Mouse (Mus musculus) c-Kit-positive CD71-positive TER-119-negative erythroid progenitor cells, embryonic 14.5 days (primary cell): Measurements from ENCODE around the gene Tmem33.

ENCODE experiments used
- DNase-seq: peaks from one replicate; pipeline ENCODE4 v3.0.0-alpha.2; 2013; ENCODE audit warnings: low read depth

Gene Tmem33

DNA sequence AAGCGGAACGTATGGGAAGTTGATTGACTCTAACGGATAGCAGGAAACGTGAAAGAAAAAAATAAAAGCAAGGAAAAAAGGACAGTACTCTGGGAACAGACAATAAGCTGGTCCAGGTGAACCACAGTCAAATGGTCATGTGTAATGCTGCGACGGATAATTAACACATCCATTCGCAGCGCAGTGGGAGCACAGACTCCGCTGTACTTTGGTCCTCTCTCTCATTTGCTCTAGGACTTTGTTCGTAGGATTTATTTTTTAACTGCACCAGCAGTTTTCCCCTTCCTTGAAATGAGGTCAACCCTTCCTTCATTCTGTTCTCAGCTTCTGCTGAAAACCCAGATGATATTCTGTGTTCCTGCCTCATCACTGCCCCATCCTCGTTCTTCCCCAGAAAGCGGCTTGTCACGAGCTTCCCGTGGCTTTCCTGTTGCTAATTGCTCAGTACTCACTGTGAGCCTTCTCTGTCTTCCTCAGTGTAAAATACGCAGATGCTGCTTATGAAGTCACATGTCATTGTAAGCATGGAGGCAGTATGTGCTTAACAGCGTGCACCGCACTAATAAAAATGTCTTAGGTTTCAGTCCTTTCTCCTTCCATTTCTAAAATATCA, 61.4 kb downstream of the Tmem33 start:
- no peak for DNase-seq

DNA sequence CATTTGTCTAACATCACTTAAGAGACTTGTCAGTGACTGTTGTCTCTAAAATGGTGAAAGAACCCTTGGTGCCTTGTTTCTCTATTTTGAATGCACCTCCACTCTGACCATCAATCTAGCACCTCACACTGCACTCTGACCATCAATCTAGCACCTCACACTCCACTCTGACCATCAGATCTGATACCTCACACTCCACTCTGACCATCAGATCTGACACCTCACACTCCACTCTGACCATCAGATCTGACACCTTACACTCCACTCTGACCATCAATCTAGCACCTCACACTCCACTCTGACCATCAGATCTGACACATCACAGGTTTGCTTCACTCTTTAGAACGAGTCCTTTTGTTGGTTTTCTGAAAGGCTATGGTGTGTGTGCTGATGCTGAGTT, 63.7 kb downstream of the Tmem33 start:
- no peak for DNase-seq

DNA sequence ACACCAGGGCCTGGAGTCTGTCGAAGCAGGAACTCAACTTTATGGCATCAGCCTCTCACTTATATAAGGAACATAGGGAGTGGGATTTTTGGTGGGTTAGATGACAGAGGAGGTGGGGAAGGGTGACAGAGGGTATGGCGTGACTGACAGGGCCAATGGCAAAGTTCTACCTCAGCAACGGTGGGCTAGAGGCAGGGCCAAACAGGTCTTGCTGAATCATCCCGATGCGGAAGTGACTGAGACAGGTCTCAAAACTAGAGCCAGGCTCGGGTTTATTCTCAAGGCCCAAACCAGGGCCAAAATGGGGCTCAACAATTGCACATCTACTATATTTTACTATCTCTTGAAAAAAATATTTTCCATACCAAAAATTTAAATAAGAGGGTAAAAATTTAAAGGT, 80.4 kb downstream of the Tmem33 start:
- no peak for DNase-seq
